Mouse (Mus musculus): ENCODE measurements around the gene 2010111I01Rik.

- TF ChIP-seq CTCF (IDR thresholded peaks at IDR 0.05; ENCODE audit: low read depth, low read length) (no peak), POLR2A (IDR thresholded peaks at IDR 0.05; ENCODE audit: extremely low read depth, insufficient read depth, low read length) (no peak)
These were observed 123.4 kb downstream of the 2010111I01Rik start for GRCm38 (mm10) chr13:63087865-63088683.
